Mouse (Mus musculus) CH12.LX (cell line): ENCODE data around the gene Prkag1. TPM values are rescaled to one million over a fixed set of nuclear protein-coding genes. Genes with fewer than 3 reads are reported as not detected.

Experiments
- DNase-seq: peaks from one replicate; pipeline ENCODE4 v3.0.0-alpha.2; 2013; ENCODE audit errors: extremely low read depth
- H3K27ac ChIP-seq: 2 replicates; pipeline ENCODE4 v1.5.1; 2012; ENCODE audit warnings: low read depth, mild to moderate bottlenecking, control low read depth, moderate library complexity; ENCODE audit not compliant: insufficient read depth
- H3K27me3 ChIP-seq: replicated peaks from 2 replicates; pipeline ENCODE3; 2012; ENCODE audit warnings: inconsistent platforms
- H3K36me3 ChIP-seq, 2 experiments: replicated peaks in 1 of 2; 2 replicates each; pipeline versions ENCODE3 to v1.6.1; 2012; ENCODE audit warnings: inconsistent platforms in 1 of 2, low read length in 1 of 2, mild to moderate bottlenecking in 1 of 2, mixed read lengths in 1 of 2, moderate library complexity in 1 of 2; ENCODE audit not compliant: control insufficient read depth in 1 of 2, insufficient read depth in 1 of 2
- H3K4me1 ChIP-seq, 2 experiments: 2 replicates each; pipeline ENCODE4 v1.6.1; 2012; ENCODE audit warnings: inconsistent platforms in 1 of 2, moderate library complexity in 1 of 2; ENCODE audit not compliant: insufficient read depth in 2 of 2, control insufficient read depth in 1 of 2
- H3K4me2 ChIP-seq: 2 replicates; pipeline ENCODE4 v1.6.1; 2012; ENCODE audit warnings: low read depth, mild to moderate bottlenecking, control low read depth; ENCODE audit not compliant: poor library complexity, insufficient read depth, severe bottlenecking
- H3K4me3 ChIP-seq, 3 experiments: fragments of 150-350 bp in 1 of 3; sonication (generic) in 1 of 3; replicated peaks in 1 of 3; 2 replicates each; pipeline versions ENCODE3 to v1.5.1; 2011 to 2012; ENCODE audit warnings: low read depth in 2 of 3, low read length in 2 of 3, mild to moderate bottlenecking in 2 of 3, moderate library complexity in 2 of 3, control low read depth in 1 of 3, improper control_type of control experiment in 1 of 3, inconsistent platforms in 1 of 3, mixed read lengths in 1 of 3; ENCODE audit not compliant: poor library complexity in 1 of 3
- H3K79me2 ChIP-seq: replicated peaks from 2 replicates; pipeline ENCODE4 v1.6.1; 2012; ENCODE audit warnings: mild to moderate bottlenecking, moderate library complexity; ENCODE audit not compliant: control insufficient read depth, poor library complexity, insufficient read depth, severe bottlenecking; ENCODE audit errors: extremely low read depth
- H3K9ac ChIP-seq: 2 replicates; pipeline ENCODE4 v1.6.1; 2012; ENCODE audit warnings: low read depth, mild to moderate bottlenecking, control low read depth, moderate library complexity; ENCODE audit not compliant: insufficient read depth
- H3K9me3 ChIP-seq: replicated peaks from 2 replicates; pipeline ENCODE3; 2012; ENCODE audit warnings: low read length, inconsistent platforms, mixed read lengths
- CHD1 ChIP-seq: IDR thresholded peaks from 2 replicates; pipeline ENCODE4 v1.6.1; 2012; ENCODE audit warnings: low read depth, low read length, improper control_type of control experiment, inconsistent platforms
- CTCF ChIP-seq, 2 experiments: IDR thresholded peaks in 1 of 2; conservative IDR thresholded peaks in 1 of 2; 2 replicates each; pipeline ENCODE4 v1.5.1; 2011 to 2012; ENCODE audit warnings: low read depth in 2 of 2, low read length in 2 of 2, improper control_type of control experiment in 1 of 2, inconsistent platforms in 1 of 2, mild to moderate bottlenecking in 1 of 2, moderate library complexity in 1 of 2
- E2F4 ChIP-seq: IDR thresholded peaks from 2 replicates; pipeline ENCODE4 v1.6.1; 2011; ENCODE audit warnings: low read depth, low read length, improper control_type of control experiment; ENCODE audit not compliant: insufficient replicate concordance
- ELF1 ChIP-seq: IDR thresholded peaks from 2 replicates; pipeline ENCODE4 v1.6.1; 2014; ENCODE audit warnings: low read depth, mild to moderate bottlenecking, inconsistent platforms, low read length, improper control_type of control experiment
- EP300 ChIP-seq: IDR thresholded peaks from 2 replicates; pipeline ENCODE4 v1.6.1; 2011; ENCODE audit warnings: low read length, improper control_type of control experiment
- ETS1 ChIP-seq: conservative IDR thresholded peaks from 2 replicates; pipeline ENCODE4 v1.6.1; 2012; ENCODE audit warnings: low read depth, mild to moderate bottlenecking, inconsistent platforms, low read length, improper control_type of control experiment, moderate library complexity
- GABPA ChIP-seq: IDR thresholded peaks from 2 replicates; pipeline ENCODE4 v1.6.1; 2012; ENCODE audit warnings: low read depth, low read length, improper control_type of control experiment, inconsistent platforms; ENCODE audit not compliant: insufficient replicate concordance
- IRF4 ChIP-seq: IDR thresholded peaks from 2 replicates; pipeline ENCODE4 v1.6.1; 2014; ENCODE audit warnings: low read depth, mild to moderate bottlenecking, inconsistent platforms, low read length, improper control_type of control experiment
- JUND ChIP-seq: conservative IDR thresholded peaks from 2 replicates; pipeline ENCODE4 v1.6.1; 2011; ENCODE audit warnings: low read depth, low read length, improper control_type of control experiment
- MAFK ChIP-seq: IDR thresholded peaks from 2 replicates; pipeline ENCODE4 v1.6.1; 2011; ENCODE audit warnings: low read length, improper control_type of control experiment; ENCODE audit not compliant: insufficient replicate concordance
- MAX ChIP-seq: IDR thresholded peaks from 2 replicates; pipeline ENCODE4 v1.6.1; 2011; ENCODE audit warnings: low read length, improper control_type of control experiment
- MAZ ChIP-seq: IDR thresholded peaks from 2 replicates; pipeline ENCODE4 v1.6.1; 2012; ENCODE audit warnings: low read depth, mild to moderate bottlenecking, inconsistent platforms, low read length, improper control_type of control experiment, moderate library complexity
- MEF2A ChIP-seq: IDR thresholded peaks from 2 replicates; pipeline ENCODE4 v1.6.1; 2014; ENCODE audit warnings: low read depth, mild to moderate bottlenecking, inconsistent platforms, low read length, improper control_type of control experiment, borderline replicate concordance
- MXI1 ChIP-seq: IDR thresholded peaks from 2 replicates; pipeline ENCODE4 v1.6.1; 2011; ENCODE audit warnings: mild to moderate bottlenecking, low read depth, low read length, improper control_type of control experiment
- MYC ChIP-seq: IDR thresholded peaks from 2 replicates; pipeline ENCODE4 v1.6.1; 2011; ENCODE audit warnings: low read depth, mild to moderate bottlenecking, improper control_type of control experiment, low read length
- NELFE ChIP-seq: IDR thresholded peaks from 2 replicates; pipeline ENCODE4 v1.6.1; 2011; ENCODE audit warnings: low read depth, low read length, improper control_type of control experiment
- PAX5 ChIP-seq: IDR thresholded peaks from 2 replicates; pipeline ENCODE4 v1.6.1; 2012; ENCODE audit warnings: low read length, inconsistent platforms, mixed read lengths
- POLR2A ChIP-seq: IDR thresholded peaks from 2 replicates; pipeline ENCODE4 v1.6.1; 2011; ENCODE audit warnings: low read depth, mild to moderate bottlenecking, improper control_type of control experiment, low read length
- POLR2AphosphoS2 ChIP-seq: IDR thresholded peaks from 2 replicates; pipeline ENCODE4 v1.6.1; 2011; ENCODE audit warnings: low read depth, low read length, improper control_type of control experiment
- RAD21 ChIP-seq: IDR thresholded peaks from 2 replicates; pipeline ENCODE4 v1.6.1; 2011; ENCODE audit warnings: low read depth, mild to moderate bottlenecking, low read length, improper control_type of control experiment, moderate library complexity
- RCOR1 ChIP-seq: conservative IDR thresholded peaks from 2 replicates; pipeline ENCODE4 v1.6.1; 2012; ENCODE audit warnings: low read depth, mild to moderate bottlenecking, inconsistent platforms, low read length, improper control_type of control experiment
- SIN3A ChIP-seq: IDR thresholded peaks from 2 replicates; pipeline ENCODE4 v1.6.1; 2012; ENCODE audit warnings: low read length, improper control_type of control experiment, inconsistent platforms
- SMC3 ChIP-seq: IDR thresholded peaks from 2 replicates; pipeline ENCODE4 v1.6.1; 2011; ENCODE audit warnings: low read depth, low read length, improper control_type of control experiment
- TBP ChIP-seq: conservative IDR thresholded peaks from 2 replicates; pipeline ENCODE4 v1.6.1; 2011; ENCODE audit warnings: low read depth, low read length, improper control_type of control experiment
- TCF12 ChIP-seq: IDR thresholded peaks from 2 replicates; pipeline ENCODE4 v1.6.1; 2014; ENCODE audit warnings: low read depth, mild to moderate bottlenecking, inconsistent platforms, low read length, improper control_type of control experiment
- ZC3H11A ChIP-seq: IDR thresholded peaks from 2 replicates; pipeline ENCODE4 v1.6.1; 2012; ENCODE audit warnings: low read depth, mild to moderate bottlenecking, inconsistent platforms, low read length, improper control_type of control experiment
- ZKSCAN1 ChIP-seq: IDR thresholded peaks from 2 replicates; pipeline ENCODE4 v1.6.1; 2012; ENCODE audit warnings: low read depth, inconsistent platforms, low read length, improper control_type of control experiment, borderline replicate concordance
- ZNF384 ChIP-seq: IDR thresholded peaks from 2 replicates; pipeline ENCODE4 v1.6.1; 2012; ENCODE audit warnings: low read depth, low read length, improper control_type of control experiment, inconsistent platforms
- dilution Hi-C: fragments of 300-500 bp; cut with MboI; formaldehyde crosslinking; loops from 2 replicates; pipeline ENCODE4 v1.14.3; 2020; ENCODE audit warnings: low sequenced_read_pairs; ENCODE audit not compliant: extremely low pct_unique_long_range_greater_than_20kb, extremely low pct_ligation_motif_present
- in situ Hi-C: fragments of 300-500 bp; cut with MboI; formaldehyde crosslinking; loops from 3 replicates; pipeline ENCODE4 v1.14.3; 2019; ENCODE audit warnings: low sequenced_read_pairs, low pct_ligation_motif_present, low pct_unique_long_range_greater_than_20kb, mixed read lengths
- polyA plus RNA-seq: library from polyadenylated mRNA; unstranded; fragments of >175 nt; gene quantifications from 2 replicates; pipeline ENCODE4 v1.2.1, GENCODE M21; 2012; ENCODE audit warnings: low read depth; ENCODE audit not compliant: insufficient read length
- total RNA-seq, 2 experiments: library from RNA; depleted of rRNA; stranded (reverse); fragments of 300-350 nt in 1 of 2; fragments of >200 nt in 1 of 2; gene quantifications; 2 replicates each; pipeline ENCODE4 v1.2.3; 2012 to 2014

The Prkag1 gene
- total and polyA plus RNA-seq, 3 experiments = 49.4 to 87.5 (median 66.1) TPM

DNA sequence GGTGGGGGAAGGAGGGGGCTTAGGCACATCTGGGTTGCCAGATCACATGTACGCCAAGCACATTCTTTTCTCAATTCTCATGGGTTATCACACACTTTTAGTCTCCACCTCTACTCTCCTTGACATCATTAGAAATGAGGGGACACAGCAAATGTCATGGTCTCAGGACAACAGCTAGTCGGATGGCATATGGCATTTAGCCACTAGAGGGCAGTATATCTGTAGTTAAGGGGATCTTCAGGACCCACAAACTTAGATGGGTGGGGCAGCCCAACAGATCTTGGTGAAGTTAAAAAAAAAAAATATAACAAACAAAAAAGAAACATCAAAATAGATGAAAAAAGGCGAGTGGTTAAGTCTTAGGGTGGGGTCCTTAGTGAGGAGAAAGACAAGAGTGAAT is 46.0 kb upstream of the Prkag1 start:
- H3K9ac ChIP-seq = no peak overlapping the region
- DNase-seq = peak; percentile 86
- H3K4me3 ChIP-seq = no peak overlapping the region
- H3K9me3 ChIP-seq = no peaks in the 10 kb centered on the region
- H3K36me3 ChIP-seq = peaks cover 9 to 32% of the 10 kb centered on the region in 2 experiments
- TF ChIP-seq ZNF384 (peak; percentile 85), MAZ (no peak), JUND (0 out of 2 replicates have a peak, but pooled peaks have one; percentile 16), MEF2A (no peak), SIN3A (peak; percentile 68; the same call in 1 of the 2 replicates), RCOR1 (no peak), SMC3 (peak; percentile 69), MYC (peak; percentile 53; the same call in 1 of the 2 replicates), IRF4 (0 out of 2 replicates have a peak, but pooled peaks have one; percentile 18), CTCF (conservative IDR thresholded peaks at IDR 0.05 in 1 of 2, IDR thresholded peaks at IDR 0.05 in 1 of 2; ENCODE audit: low read depth in 2 of 2, low read length in 2 of 2) (peak; percentile 91 to 98), PAX5 (no peak), ETS1 (no peak), MAX (no peak), E2F4 (no peak), RAD21 (peak; percentile 79)
- TF ChIP-seq, all 38 proteins: peak for 8
- no peak overlapping the region for H3K4me2 ChIP-seq
- in situ Hi-C loops = no loop called here
- no peak overlapping the region for H3K27ac ChIP-seq
- peaks cover 7 to 32% of the 10 kb centered on the region in 2 experiments for H3K4me1 ChIP-seq
- H3K79me2 ChIP-seq = peaks cover 11% of the 10 kb centered on the region; the same call in 1 of the 2 replicates
- no peaks in the 10 kb centered on the region for H3K27me3 ChIP-seq
- dilution Hi-C loops = no loop called here

DNA sequence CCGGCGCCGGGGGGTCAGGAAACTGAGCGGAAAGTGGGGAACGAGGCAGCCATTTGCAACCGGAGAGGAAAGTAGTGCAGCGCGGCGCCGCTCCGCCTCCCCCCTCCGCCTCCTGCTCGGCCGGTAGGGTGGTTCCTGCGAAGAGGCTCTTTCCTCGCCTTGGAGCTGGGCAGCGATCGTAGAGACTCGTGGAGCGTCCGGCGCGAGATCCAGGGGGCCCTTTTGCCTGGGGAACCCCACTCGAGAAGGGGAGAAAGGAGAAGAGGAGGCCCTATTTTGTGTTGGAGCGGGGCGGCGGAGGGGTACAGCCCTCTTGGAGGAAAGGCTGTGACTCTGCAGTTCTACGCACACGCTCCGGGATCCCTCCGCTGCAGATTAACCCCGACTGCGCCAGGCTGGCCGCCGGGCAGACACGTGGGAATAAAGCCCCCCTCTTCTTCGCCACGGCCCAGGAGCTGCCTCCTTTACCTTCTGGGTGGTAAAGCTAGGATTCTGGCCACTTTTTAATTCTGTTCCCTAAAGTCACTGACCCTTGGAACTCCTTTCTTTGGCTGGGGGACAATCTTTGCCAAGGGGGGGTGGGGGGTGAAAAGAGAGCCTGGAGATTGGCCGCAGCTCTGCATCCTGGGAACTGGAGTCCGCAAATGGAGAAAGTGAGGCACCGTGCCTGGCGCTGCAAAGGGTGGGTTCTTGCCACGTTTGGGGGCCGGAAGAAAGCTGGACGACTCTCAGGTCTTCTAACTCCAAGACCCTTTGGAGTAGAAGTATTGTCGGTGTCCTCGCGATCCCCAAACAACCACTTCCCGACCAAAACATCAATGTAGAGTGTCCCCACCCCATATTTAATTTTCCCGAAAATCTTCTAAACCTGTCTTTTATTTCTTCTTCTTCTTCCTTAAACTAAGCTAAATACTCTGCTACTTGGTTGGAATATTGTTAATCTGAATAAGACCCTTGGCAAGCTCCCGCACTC is 40.9 kb upstream of the Prkag1 start:
- H3K4me2 ChIP-seq = peak overlapping the region; percentile 6; the same call in 1 of the 2 replicates
- peak overlapping the region; percentile 71 to 94 (median 86) for H3K4me3 ChIP-seq
- dilution Hi-C loops = no loop called here
- H3K36me3 ChIP-seq = peaks cover 0 to 12% of the 10 kb centered on the region in 2 experiments
- H3K79me2 ChIP-seq = peaks cover 46% of the 10 kb centered on the region
- no peaks in the 10 kb centered on the region for H3K27me3 ChIP-seq
- DNase-seq = peak; percentile 98
- H3K9me3 ChIP-seq = no peaks in the 10 kb centered on the region
- peak overlapping the region; percentile 61 for H3K27ac ChIP-seq
- H3K9ac ChIP-seq = peak overlapping the region; percentile 82
- in situ Hi-C loops = no loop called here
- peaks cover 3 to 28% of the 10 kb centered on the region in 2 experiments; a peak in 2 of 4 replicates for H3K4me1 ChIP-seq
- no peak for TF ChIP-seq SMC3
- TF ChIP-seq PAX5 = no peak
- no peak for TF ChIP-seq E2F4
- peak; percentile 52; the same call in 1 of the 2 replicates for TF ChIP-seq MEF2A
- peak; percentile 97 for TF ChIP-seq MAZ
- no peak for TF ChIP-seq EP300
- TF ChIP-seq MAFK = no peak; the same call in 1 of the 2 replicates
- TF ChIP-seq ETS1 = peak; percentile 14; the same call in 1 of the 2 replicates
- TF ChIP-seq CTCF (conservative IDR thresholded peaks at IDR 0.05 in 1 of 2, IDR thresholded peaks at IDR 0.05 in 1 of 2; ENCODE audit: low read depth in 2 of 2, low read length in 2 of 2) = no peak
- TF ChIP-seq MXI1 = peak; percentile 98
- peak; percentile 45; the same call in 1 of the 2 replicates for TF ChIP-seq ZKSCAN1
- peak; percentile 66; the same call in 1 of the 2 replicates for TF ChIP-seq POLR2AphosphoS2
- peak; percentile 89 for TF ChIP-seq TCF12
- TF ChIP-seq NELFE = peak; percentile 94
- peak; percentile 52 for TF ChIP-seq ELF1
- TF ChIP-seq RAD21 = no peak
- no peak for TF ChIP-seq ZC3H11A
- TF ChIP-seq GABPA = no peak
- peak; percentile 95 for TF ChIP-seq TBP
- TF ChIP-seq CHD1 = no peak
- TF ChIP-seq POLR2A = peak; percentile 95
- TF ChIP-seq RCOR1 = peak; percentile 31; the same call in 1 of the 2 replicates
